In the genomic region with DNA sequence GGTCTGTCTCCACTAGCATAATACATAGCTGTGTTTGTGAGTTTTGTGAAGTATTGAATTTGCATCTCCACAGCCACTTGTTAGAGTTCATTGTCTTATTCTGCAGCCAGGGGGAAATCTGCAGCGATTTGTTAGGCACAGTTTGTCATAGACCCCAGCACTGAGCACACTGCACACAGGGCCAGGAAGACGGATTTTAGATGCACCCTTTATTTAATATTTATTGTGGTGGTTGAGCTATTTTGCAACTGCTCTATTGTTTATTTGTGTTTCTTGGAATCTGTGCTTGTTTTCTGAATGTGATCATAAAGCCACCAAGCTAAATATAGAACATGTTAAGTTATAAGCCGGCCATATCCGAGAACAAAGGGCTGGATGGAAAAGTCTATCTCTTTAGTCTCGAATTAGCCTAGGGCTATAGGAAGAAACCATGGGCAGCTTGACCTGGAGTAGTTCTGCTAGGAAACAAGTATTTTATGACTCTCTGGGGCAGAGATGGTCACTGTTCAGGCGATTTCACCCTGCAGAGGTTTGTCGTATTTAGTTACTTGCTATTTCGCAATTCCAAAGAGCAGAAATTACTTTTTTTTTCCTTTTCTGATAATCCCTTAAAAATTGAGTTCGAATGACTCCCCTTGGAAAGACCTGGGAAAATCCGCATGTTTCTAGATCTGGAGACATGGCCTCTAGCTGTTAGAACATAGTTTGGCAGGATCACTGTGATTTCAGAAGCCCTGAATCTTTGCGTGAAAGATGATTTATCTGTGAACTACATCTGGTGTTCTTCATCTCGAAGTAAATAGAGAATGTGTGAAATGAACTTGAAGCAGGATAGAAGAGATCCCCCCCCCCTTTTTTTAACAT, we compare ENCODE assay signal across 14 mouse cellular contexts.
DNase-seq lines count a peak whose midpoint lies in the region; ATAC-seq lines count a peak whose summit lies in the region.
"Had no signal": no experiment of that assay in that cellular context is flagged by ENCODE, and none has a peak within 500 bp of the region (broad histone marks: within the 10 kb centered on the region; RNA-seq: fewer than 3 reads in every experiment).

No protein-coding gene starts in this region.

- H3K27ac ChIP-seq in hindbrain, embryonic 13.5 days, result 0 out of 2 replicates have a peak overlapping the region, but pooled peaks have one; percentile 24
- H3K27ac ChIP-seq in hindbrain, embryonic 12.5 days, result no peak overlapping the region
- no peak overlapping the region; the same call in 1 of the 2 replicates for H3K27ac ChIP-seq in lung, embryonic 15.5 days
- peak overlapping the region; percentile 39; the same call in 1 of the 2 replicates for H3K27ac ChIP-seq in hindbrain, embryonic 14.5 days
- peak overlapping the region; percentile 38 for H3K27ac ChIP-seq in macrophage
- H3K27ac ChIP-seq: liver, embryonic 15.5 days had no signal

- H3K4me3 ChIP-seq in hindbrain, embryonic 13.5 days, result no peak overlapping the region
- H3K4me3 ChIP-seq in hindbrain, embryonic 12.5 days, result no peak overlapping the region
- no peak overlapping the region for H3K4me3 ChIP-seq in lung, embryonic 15.5 days
- no peak overlapping the region for H3K4me3 ChIP-seq in hindbrain, embryonic 14.5 days (replicated peaks; ENCODE audit: low read length)
- no peak overlapping the region for H3K4me3 ChIP-seq in macrophage (ENCODE audit: inconsistent target)
- H3K4me3 ChIP-seq: liver, embryonic 15.5 days had no signal

- no peaks in the 10 kb centered on the region for H3K36me3 ChIP-seq in hindbrain, embryonic 13.5 days
- H3K36me3 ChIP-seq in hindbrain, embryonic 12.5 days, result no peaks in the 10 kb centered on the region
- no peaks in the 10 kb centered on the region for H3K36me3 ChIP-seq in lung, embryonic 15.5 days
- H3K36me3 ChIP-seq in hindbrain, embryonic 14.5 days (replicated peaks; ENCODE audit: control insufficient read depth, insufficient read depth), result no peaks in the 10 kb centered on the region
- H3K36me3 ChIP-seq in macrophage (ENCODE audit: inconsistent target), result no peaks in the 10 kb centered on the region
- H3K36me3 ChIP-seq: G1E; liver, embryonic 15.5 days had no signal

- H3K4me1 ChIP-seq in hindbrain, embryonic 13.5 days (replicated peaks), result peaks cover 37% of the 10 kb centered on the region
- peaks cover 25% of the 10 kb centered on the region for H3K4me1 ChIP-seq in hindbrain, embryonic 12.5 days
- H3K4me1 ChIP-seq in lung, embryonic 15.5 days, result peaks cover 7% of the 10 kb centered on the region; the same call in 1 of the 2 replicates
- peaks cover 17% of the 10 kb centered on the region for H3K4me1 ChIP-seq in hindbrain, embryonic 14.5 days (replicated peaks; ENCODE audit: control insufficient read depth, insufficient read depth, low read length)

- 72% methylated on average over 12 of the region's 12 CpGs for WGBS in hindbrain, embryonic 13.5 days
- WGBS in hindbrain, embryonic 12.5 days, result 76% methylated on average over 12 of the region's 12 CpGs
- WGBS in lung, embryonic 15.5 days, result 50% methylated on average over 12 of the region's 12 CpGs
- 69% methylated on average over 12 of the region's 12 CpGs for WGBS in hindbrain, embryonic 14.5 days
- 52% methylated on average over 12 of the region's 12 CpGs for WGBS in macrophage (ENCODE audit: missing documents)

- no peak overlapping the region for H3K9ac ChIP-seq in hindbrain, embryonic 13.5 days
- no peak overlapping the region for H3K9ac ChIP-seq in hindbrain, embryonic 12.5 days
- no peak overlapping the region for H3K9ac ChIP-seq in lung, embryonic 15.5 days
- no peak overlapping the region for H3K9ac ChIP-seq in hindbrain, embryonic 14.5 days
- H3K9ac ChIP-seq: liver, embryonic 15.5 days had no signal

- H3K4me2 ChIP-seq in hindbrain, embryonic 13.5 days, result no peak overlapping the region
- no peak overlapping the region for H3K4me2 ChIP-seq in hindbrain, embryonic 12.5 days (replicated peaks)
- no peak overlapping the region for H3K4me2 ChIP-seq in lung, embryonic 15.5 days
- H3K4me2 ChIP-seq in hindbrain, embryonic 14.5 days (replicated peaks), result no peak overlapping the region
- H3K4me2 ChIP-seq: liver, embryonic 15.5 days had no signal

- DNase-seq in lung, postnatal 4 days, result no peak
- no peak for DNase-seq in hindbrain, embryonic 14.5 days (ENCODE audit: low spot score)
- no peak for DNase-seq in cerebellum, adult 8-10 months
- DNase-seq: cerebellum, postnatal 14 days; kidney, postnatal 14 days; right cerebral cortex, adult 18-20 months; thymus, adult 2 months had no signal

- ATAC-seq in hindbrain, embryonic 13.5 days (ENCODE audit: low FRiP score), result no peak
- ATAC-seq in hindbrain, embryonic 12.5 days (ENCODE audit: low FRiP score), result no peak
- ATAC-seq in lung, embryonic 15.5 days (ENCODE audit: borderline replicate concordance, extremely low read depth, low FRiP score, low TSS enrichment), result peak; percentile 52; the same call in 1 of the 2 replicates
- ATAC-seq in hindbrain, embryonic 14.5 days (ENCODE audit: low FRiP score), result no peak
- ATAC-seq: inflammation-experienced regulatory T-cells, adult 6 months had no signal

- no peaks in the 10 kb centered on the region for H3K27me3 ChIP-seq in hindbrain, embryonic 13.5 days
- H3K27me3 ChIP-seq in hindbrain, embryonic 12.5 days, result no peaks in the 10 kb centered on the region
- no peaks in the 10 kb centered on the region for H3K27me3 ChIP-seq in lung, embryonic 15.5 days
- no peaks in the 10 kb centered on the region for H3K27me3 ChIP-seq in hindbrain, embryonic 14.5 days (ENCODE audit: control insufficient read depth, insufficient read depth, low read length)
- H3K27me3 ChIP-seq: liver, embryonic 15.5 days had no signal

- no peaks in the 10 kb centered on the region for H3K9me3 ChIP-seq in hindbrain, embryonic 13.5 days
- H3K9me3 ChIP-seq in hindbrain, embryonic 12.5 days (replicated peaks), result no peaks in the 10 kb centered on the region
- no peaks in the 10 kb centered on the region for H3K9me3 ChIP-seq in lung, embryonic 15.5 days
- no peaks in the 10 kb centered on the region for H3K9me3 ChIP-seq in hindbrain, embryonic 14.5 days (ENCODE audit: control insufficient read depth, low read length)
- H3K9me3 ChIP-seq: liver, embryonic 15.5 days had no signal

- H3K79me2 ChIP-seq in macrophage (ENCODE audit: inconsistent target), result no peaks in the 10 kb centered on the region

Comparison
In these comparisons a context has a peak if more than half of its experiments do, and no peak if none do; other contexts are left out.
1. H3K27ac ChIP-seq: peak in hindbrain, embryonic 13.5 days (single experiment), hindbrain, embryonic 14.5 days (single experiment) and macrophage (single experiment); none in hindbrain, embryonic 12.5 days (single experiment) and lung, embryonic 15.5 days (single experiment).